Mouse (Mus musculus): ENCODE data around the gene Fuom. TPM values are rescaled to one million over a fixed set of nuclear protein-coding genes. Genes with fewer than 3 reads are reported as not detected.
A peak's percentile ranks its signal among the peaks of the same experiment; 100 is the strongest.

Gene Fuom
- polyA plus RNA-seq, 1 experiment from 2014 or later: 107 TPM

- Histone ChIP-seq H3K27me3 (peaks cover 50% of the 10 kb centered on the region), H3K4me3 (peak overlapping the region; percentile 46), H3K36me3 (no peaks in the 10 kb centered on the region), H3K4me2 (peak overlapping the region; percentile 72), H3K27ac (no peak overlapping the region), H3K9ac (peak overlapping the region; percentile 56), H3K9me3 (replicated peaks) (no peaks in the 10 kb centered on the region), H3K4me1 (replicated peaks) (peaks cover 6% of the 10 kb centered on the region)
- peak; percentile 45; the same call in 1 of the 2 replicates for ATAC-seq (replicated peaks; ENCODE audit: insufficient number of reproducible peaks, insufficient read depth, low FRiP score, low read depth)
- WGBS: 24% methylated on average over 38 of the region's 39 CpGs
These were observed 32.1 kb downstream of the Fuom start for GRCm38 (mm10) chr7:140070042-140070711.

GRCm38 (mm10) chr7:140067397-140067796 is 34.8 kb downstream of the Fuom start:
- no peak overlapping the region for H3K4me3 ChIP-seq
- ATAC-seq (replicated peaks; ENCODE audit: insufficient number of reproducible peaks, insufficient read depth, low FRiP score, low read depth): no peak
- H3K4me2 ChIP-seq: no peak overlapping the region
- no peak overlapping the region for H3K9ac ChIP-seq
- WGBS: 54% methylated on average over 6 of the region's 6 CpGs
- no peak overlapping the region for H3K27ac ChIP-seq
- H3K9me3 ChIP-seq (replicated peaks): no peaks in the 10 kb centered on the region
- peaks cover 6% of the 10 kb centered on the region for H3K4me1 ChIP-seq (replicated peaks)
- H3K36me3 ChIP-seq: no peaks in the 10 kb centered on the region
- peaks cover 67% of the 10 kb centered on the region for H3K27me3 ChIP-seq

- 20% methylated on average over 7 of the region's 7 CpGs for WGBS
- peaks cover 15% of the 10 kb centered on the region for H3K4me1 ChIP-seq (replicated peaks)
- H3K4me2 ChIP-seq: no peak overlapping the region
- no peak overlapping the region for H3K9ac ChIP-seq
- no peaks in the 10 kb centered on the region for H3K9me3 ChIP-seq (replicated peaks)
- H3K36me3 ChIP-seq: no peaks in the 10 kb centered on the region
- ATAC-seq (replicated peaks; ENCODE audit: insufficient number of reproducible peaks, insufficient read depth, low FRiP score, low read depth): no peak
- no peak overlapping the region for H3K27ac ChIP-seq
- no peak overlapping the region for H3K4me3 ChIP-seq
- H3K27me3 ChIP-seq: peaks cover 83% of the 10 kb centered on the region
These were observed 39.1 kb downstream of the Fuom start for GRCm38 (mm10) chr7:140063092-140063491.

- H3K4me3 ChIP-seq: no peak overlapping the region
- no peaks in the 10 kb centered on the region for H3K36me3 ChIP-seq
- H3K27me3 ChIP-seq: peaks cover 91% of the 10 kb centered on the region
- peaks cover 20% of the 10 kb centered on the region for H3K4me1 ChIP-seq (replicated peaks)
- no peaks in the 10 kb centered on the region for H3K9me3 ChIP-seq (replicated peaks)
- ATAC-seq (replicated peaks; ENCODE audit: insufficient number of reproducible peaks, insufficient read depth, low FRiP score, low read depth): no peak
- 15% methylated on average over 11 of the region's 11 CpGs for WGBS
- H3K27ac ChIP-seq: no peak overlapping the region
- H3K4me2 ChIP-seq: no peak overlapping the region
- no peak overlapping the region for H3K9ac ChIP-seq
These were observed 39.9 kb downstream of the Fuom start for GRCm38 (mm10) chr7:140062307-140062706.

- no peaks in the 10 kb centered on the region for H3K36me3 ChIP-seq
- H3K4me1 ChIP-seq (replicated peaks): peaks cover 20% of the 10 kb centered on the region
- ATAC-seq (replicated peaks; ENCODE audit: insufficient number of reproducible peaks, insufficient read depth, low FRiP score, low read depth): no peak
- H3K9ac ChIP-seq: no peak overlapping the region
- H3K4me3 ChIP-seq: peak overlapping the region; percentile 41
- H3K9me3 ChIP-seq (replicated peaks): no peaks in the 10 kb centered on the region
- H3K27ac ChIP-seq: no peak overlapping the region
- WGBS: 6% methylated on average over 6 of the region's 6 CpGs
- peaks cover 96% of the 10 kb centered on the region for H3K27me3 ChIP-seq
- peak overlapping the region; percentile 62 for H3K4me2 ChIP-seq
These were observed 40.5 kb downstream of the Fuom start for GRCm38 (mm10) chr7:140061832-140062130.

GRCm38 (mm10) chr7:140060936-140061831 is 41.1 kb downstream of the Fuom start:
- H3K27ac ChIP-seq: no peak overlapping the region
- no peak overlapping the region for H3K9ac ChIP-seq
- peak overlapping the region; percentile 41 for H3K4me3 ChIP-seq
- peak overlapping the region; percentile 62 for H3K4me2 ChIP-seq
- H3K36me3 ChIP-seq: no peaks in the 10 kb centered on the region
- no peak for ATAC-seq (replicated peaks; ENCODE audit: insufficient number of reproducible peaks, insufficient read depth, low FRiP score, low read depth)
- peaks cover 99% of the 10 kb centered on the region for H3K27me3 ChIP-seq
- H3K4me1 ChIP-seq (replicated peaks): peaks cover 20% of the 10 kb centered on the region
- under 1% methylated on average over 45 of the region's 47 CpGs for WGBS
- H3K9me3 ChIP-seq (replicated peaks): no peaks in the 10 kb centered on the region

- peaks cover 20% of the 10 kb centered on the region for H3K4me1 ChIP-seq (replicated peaks)
- H3K4me3 ChIP-seq: no peak overlapping the region
- no peak overlapping the region for H3K27ac ChIP-seq
- H3K4me2 ChIP-seq: no peak overlapping the region
- H3K9me3 ChIP-seq (replicated peaks): no peaks in the 10 kb centered on the region
- H3K36me3 ChIP-seq: no peaks in the 10 kb centered on the region
- no peak overlapping the region for H3K9ac ChIP-seq
- 30% methylated on average over 4 of the region's 4 CpGs for WGBS
- ATAC-seq (replicated peaks; ENCODE audit: insufficient number of reproducible peaks, insufficient read depth, low FRiP score, low read depth): no peak
- H3K27me3 ChIP-seq: peaks cover 97% of the 10 kb centered on the region
These were observed 42.6 kb downstream of the Fuom start for GRCm38 (mm10) chr7:140059601-140060000.

GRCm38 (mm10) chr7:140058528-140058927 is 43.7 kb downstream of the Fuom start:
- no peak overlapping the region for H3K27ac ChIP-seq
- peaks cover 97% of the 10 kb centered on the region for H3K27me3 ChIP-seq
- 29% methylated on average over 7 of the region's 7 CpGs for WGBS
- H3K4me1 ChIP-seq (replicated peaks): peaks cover 20% of the 10 kb centered on the region
- no peak for ATAC-seq (replicated peaks; ENCODE audit: insufficient number of reproducible peaks, insufficient read depth, low FRiP score, low read depth)
- H3K9me3 ChIP-seq (replicated peaks): no peaks in the 10 kb centered on the region
- no peak overlapping the region for H3K9ac ChIP-seq
- peak overlapping the region; percentile 44 for H3K4me3 ChIP-seq
- H3K4me2 ChIP-seq: peak overlapping the region; percentile 77
- H3K36me3 ChIP-seq: no peaks in the 10 kb centered on the region

GRCm38 (mm10) chr7:140057413-140058407 is 44.5 kb downstream of the Fuom start:
- H3K27ac ChIP-seq: no peak overlapping the region
- H3K4me1 ChIP-seq (replicated peaks): peaks cover 20% of the 10 kb centered on the region
- peaks cover 97% of the 10 kb centered on the region for H3K27me3 ChIP-seq
- no peaks in the 10 kb centered on the region for H3K9me3 ChIP-seq (replicated peaks)
- H3K4me3 ChIP-seq: peak overlapping the region; percentile 44
- no peaks in the 10 kb centered on the region for H3K36me3 ChIP-seq
- H3K4me2 ChIP-seq: peak overlapping the region; percentile 77
- ATAC-seq (replicated peaks; ENCODE audit: insufficient number of reproducible peaks, insufficient read depth, low FRiP score, low read depth): no peak
- 3% methylated on average over 53 of the region's 53 CpGs for WGBS
- peak overlapping the region; percentile 49; the same call in 1 of the 2 replicates for H3K9ac ChIP-seq

GRCm38 (mm10) chr7:140054124-140054523 is 48.1 kb downstream of the Fuom start:
- H3K27ac ChIP-seq: no peak overlapping the region
- no peaks in the 10 kb centered on the region for H3K36me3 ChIP-seq
- no peak overlapping the region for H3K9ac ChIP-seq
- peaks cover 96% of the 10 kb centered on the region for H3K27me3 ChIP-seq
- no peak overlapping the region for H3K4me3 ChIP-seq
- H3K4me1 ChIP-seq (replicated peaks): peaks cover 17% of the 10 kb centered on the region
- WGBS: 66% methylated on average over 4 of the region's 4 CpGs
- no peak for ATAC-seq (replicated peaks; ENCODE audit: insufficient number of reproducible peaks, insufficient read depth, low FRiP score, low read depth)
- no peaks in the 10 kb centered on the region for H3K9me3 ChIP-seq (replicated peaks)
- no peak overlapping the region for H3K4me2 ChIP-seq
